Mouse (Mus musculus) spleen, postnatal 4 days (tissue): ENCODE measurements around the gene Wdr31.
"Not testable (repeated sequence)": the region's sequence is repeated elsewhere in the genome, so short reads cannot be mapped to it uniquely, and the experiment has no call there.

Source experiments
- DNase-seq, 2 experiments: peaks; one replicate each; pipeline ENCODE4 v3.0.0; 2022; ENCODE audit warnings: low spot score in 2 of 2

The Wdr31 gene

DNA sequence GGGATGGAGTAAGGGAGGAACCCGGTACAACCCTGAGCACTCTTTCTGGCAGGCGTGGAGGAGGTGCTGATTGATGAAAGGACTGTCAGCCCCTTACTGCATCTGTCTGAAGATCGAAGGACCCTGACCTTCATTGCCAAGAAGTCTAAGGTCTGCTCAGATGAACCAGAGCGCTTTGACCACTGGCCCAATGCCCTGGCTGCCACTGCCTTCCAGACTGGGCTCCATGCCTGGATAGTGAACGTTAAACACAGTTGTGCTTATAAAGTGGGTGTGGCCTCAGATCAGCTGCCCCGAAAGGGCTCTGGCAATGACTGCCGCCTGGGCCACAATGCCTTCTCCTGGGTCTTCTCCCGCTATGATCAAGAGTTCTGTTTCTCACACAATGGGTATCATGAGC is 25.2 kb upstream of the Wdr31 start:
- DNase-seq: no peak

DNA sequence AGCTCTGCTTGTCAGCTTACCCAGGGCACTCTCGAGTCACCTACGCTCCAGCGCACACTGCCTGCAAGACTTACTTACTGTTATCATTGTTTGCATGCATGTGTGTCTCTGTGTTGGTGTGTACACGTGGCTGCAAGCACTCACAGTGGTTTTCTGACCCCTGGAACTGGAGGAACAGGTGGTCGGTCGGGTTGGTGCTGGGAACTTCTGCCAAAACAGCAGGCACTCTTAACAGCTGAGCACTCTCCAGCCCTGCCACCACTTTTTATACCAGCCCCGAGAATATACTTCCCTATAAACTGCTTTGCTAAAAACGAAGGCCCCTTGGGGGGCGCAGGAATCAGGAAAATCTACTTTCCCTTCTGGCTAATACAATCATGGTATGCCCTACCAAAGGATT is 23.5 kb upstream of the Wdr31 start:
- no peak for DNase-seq

- DNase-seq: no peak
Measured at GRCm38 (mm10) chr4:62492682-62493081, 22.0 kb upstream of the Wdr31 start.

GRCm38 (mm10) chr4:62487914-62488313 is 17.2 kb upstream of the Wdr31 start:
- no peak for DNase-seq

GRCm38 (mm10) chr4:62487172-62487571 is 16.5 kb upstream of the Wdr31 start:
- DNase-seq: no peak

GRCm38 (mm10) chr4:62486162-62486696 is 15.5 kb upstream of the Wdr31 start:
- DNase-seq: peak in 1 of 2 experiments; percentile 60

GRCm38 (mm10) chr4:62485450-62486161 is 14.9 kb upstream of the Wdr31 start:
- DNase-seq: peak; percentile 40 to 71

DNA sequence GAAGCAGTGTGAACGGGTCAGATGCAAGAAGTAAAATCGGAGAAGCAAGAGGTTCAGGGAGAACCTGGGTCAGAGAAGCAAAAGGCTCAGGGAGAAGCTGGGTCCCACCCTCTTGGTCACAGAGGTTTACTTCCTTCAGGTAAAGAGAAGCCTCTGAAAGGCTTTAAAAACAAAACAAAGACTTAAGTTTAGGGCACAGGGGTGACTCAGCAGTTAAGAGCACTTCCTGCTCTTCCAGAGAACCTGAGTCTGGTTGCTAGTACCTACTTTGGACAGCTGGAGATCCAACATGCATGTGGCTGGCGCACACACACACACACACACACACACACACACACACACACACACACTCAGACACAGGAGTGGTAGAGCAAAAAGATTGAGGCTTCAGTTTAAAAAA is 14.2 kb upstream of the Wdr31 start:
- DNase-seq: no peak

- DNase-seq: no peak
Measured at GRCm38 (mm10) chr4:62480709-62481605, 10.3 kb upstream of the Wdr31 start.

DNA sequence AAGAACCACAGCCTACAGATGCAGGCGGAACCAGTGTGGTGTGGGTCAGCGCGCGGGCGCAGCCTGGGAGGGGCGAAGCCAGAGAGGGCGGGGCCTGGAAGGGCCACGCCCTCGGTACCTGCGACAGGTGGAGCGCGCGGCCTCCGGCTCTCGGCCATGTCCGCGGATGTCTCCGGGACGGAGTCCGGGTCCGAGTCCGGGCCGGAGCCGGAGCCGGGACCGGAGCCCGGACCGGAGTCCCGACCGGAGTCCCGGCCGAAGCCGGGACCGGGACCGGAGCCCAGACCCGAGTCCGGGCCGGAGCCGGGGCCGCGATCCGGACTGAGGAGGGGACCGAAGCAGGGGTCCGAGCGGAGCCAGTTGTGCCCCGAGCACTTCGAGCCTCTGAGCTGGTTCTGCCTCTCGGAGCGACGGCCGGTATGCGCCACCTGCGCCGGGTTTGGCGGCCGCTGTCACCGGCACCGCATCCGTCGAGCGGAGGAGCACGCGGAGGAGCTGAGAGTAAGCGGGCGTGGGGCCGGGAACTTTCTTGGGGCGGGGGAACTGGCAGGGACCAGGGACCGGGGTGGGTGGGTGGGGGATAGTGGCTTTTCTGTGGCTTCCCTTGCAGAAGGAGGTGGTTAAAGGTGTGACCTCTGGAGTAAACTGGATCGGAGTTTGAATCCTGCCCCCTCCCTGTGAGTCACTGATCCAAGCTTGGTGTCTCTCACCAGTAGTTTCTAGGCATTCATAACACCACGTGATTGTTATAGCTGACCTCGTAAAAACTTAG is 9.4 kb upstream of the Wdr31 start, which contains the start of gene Bspry:
TSS of gene Bspry (plus strand) at position 117 of the 772 bp plus-strand sequence.
- DNase-seq: peak; percentile 34 to 76

- DNase-seq: not testable (repeated sequence)
Measured at GRCm38 (mm10) chr4:62479593-62479936, 8.9 kb upstream of the Wdr31 start.

GRCm38 (mm10) chr4:62477542-62478244 is 7.0 kb upstream of the Wdr31 start:
- no peak for DNase-seq

- no peak for DNase-seq
Measured at GRCm38 (mm10) chr4:62475793-62476192, 5.1 kb upstream of the Wdr31 start.

- DNase-seq: no peak
Measured at GRCm38 (mm10) chr4:62475131-62475530, 4.4 kb upstream of the Wdr31 start.

DNA sequence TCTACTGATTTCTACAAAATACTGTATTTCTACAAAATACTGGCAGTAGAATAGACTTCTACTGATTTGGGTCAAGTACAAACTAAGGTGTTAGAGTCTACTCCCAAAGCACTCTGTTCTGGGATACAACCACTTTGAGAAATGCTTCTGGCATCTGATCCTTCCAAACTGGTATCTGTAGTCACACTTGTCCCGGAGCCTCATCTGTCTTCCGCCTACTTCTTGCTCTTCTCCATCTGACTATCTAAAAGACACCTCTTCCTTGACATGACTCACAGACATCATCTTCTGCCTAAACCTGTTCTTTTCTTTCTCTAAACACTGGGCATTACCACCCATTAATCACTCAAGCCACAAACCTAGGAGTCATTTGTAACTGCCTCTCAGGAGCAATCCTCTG is 1.4 kb upstream of the Wdr31 start:
- DNase-seq: no peak

DNA sequence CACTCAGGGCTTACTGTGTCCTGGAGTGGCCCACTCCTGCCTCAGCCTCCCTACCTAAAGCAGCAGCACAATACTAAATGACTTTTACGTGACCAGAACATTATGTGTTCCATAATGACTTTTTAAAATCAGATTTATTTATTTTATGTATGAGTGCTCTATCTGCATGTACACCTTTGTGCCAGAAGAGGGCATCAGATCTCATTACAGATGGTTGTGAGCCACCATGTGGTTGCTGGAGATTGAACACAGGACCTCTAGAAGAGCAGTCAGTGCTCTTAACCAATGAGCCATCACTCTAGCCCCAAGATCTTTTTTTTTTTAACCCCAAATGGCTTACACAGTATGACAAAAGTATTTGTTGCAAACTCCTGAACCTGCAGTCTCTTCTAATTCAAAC is 2.5 kb downstream of the Wdr31 start:
- no peak for DNase-seq

DNA sequence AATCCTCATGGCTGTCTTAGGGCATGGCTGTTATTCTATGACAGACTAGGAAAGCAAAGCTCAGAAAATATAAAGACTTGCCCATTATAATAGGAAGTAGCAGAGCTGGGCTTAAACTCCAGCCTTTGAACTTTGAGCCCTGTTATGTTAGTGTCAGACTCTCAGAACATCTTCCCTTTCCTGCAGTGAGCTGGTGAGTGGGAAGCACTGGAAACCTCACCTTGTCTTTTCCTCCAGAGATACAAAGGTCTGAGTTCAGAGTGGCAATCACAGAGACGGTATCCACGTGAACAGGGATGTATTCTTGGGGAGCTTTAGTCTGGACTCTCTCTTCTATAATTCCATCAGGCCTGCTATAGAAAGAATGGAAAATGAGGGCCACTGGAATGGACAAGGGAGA is 7.6 kb downstream of the Wdr31 start:
- no peak for DNase-seq

- DNase-seq: no peak
Measured at GRCm38 (mm10) chr4:62460348-62460747, 10.3 kb downstream of the Wdr31 start.

DNA sequence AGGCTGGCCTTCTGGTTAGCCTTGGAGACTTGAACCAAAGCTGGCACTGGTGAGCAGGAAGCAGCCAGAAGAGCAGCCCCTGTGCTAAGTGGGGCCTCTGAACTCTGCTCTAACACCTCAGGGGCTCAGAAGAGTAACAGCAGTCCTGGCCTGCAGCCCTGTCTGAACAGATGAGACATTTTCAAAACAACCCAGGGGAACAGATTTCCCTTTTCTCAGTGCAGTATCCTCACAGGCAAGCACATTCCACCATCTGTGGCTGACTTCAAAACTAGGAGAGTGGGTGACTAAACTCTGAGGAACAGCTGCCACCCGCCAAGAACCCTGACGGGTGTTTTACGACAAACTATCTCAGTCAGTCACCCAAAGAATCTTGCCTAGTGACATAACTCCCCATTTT is 11.6 kb downstream of the Wdr31 start:
- no peak for DNase-seq

GRCm38 (mm10) chr4:62454995-62455394 is 15.7 kb downstream of the Wdr31 start:
- DNase-seq: peak in 1 of 2 experiments; percentile 21

- DNase-seq: no peak
Measured at GRCm38 (mm10) chr4:62440986-62441385, 29.7 kb downstream of the Wdr31 start.
